Comparison of ENCODE assay signal across 17 mouse cellular contexts in genomic region chr7:136852721-136853120, GRCm38 (mm10). TPM values are rescaled to one million over a fixed set of nuclear protein-coding genes. Genes with fewer than 3 reads are reported as not detected.
A peak's percentile ranks its signal among the peaks of the same experiment; 100 is the strongest.
DNase-seq lines count a peak whose midpoint lies in the region; ATAC-seq and TF ChIP-seq lines count a peak whose summit lies in the region.
"Had no signal": no experiment of that assay in that cellular context is flagged by ENCODE, and none has a peak within 500 bp of the region (broad histone marks: within the 10 kb centered on the region; RNA-seq: fewer than 3 reads in every experiment).

No protein-coding gene starts in this region.

- no peak for TF ChIP-seq POLR2A in kidney, adult 2 months (IDR thresholded peaks at IDR 0.05; ENCODE audit: low read depth, low read length)

- no peak overlapping the region for H3K27ac ChIP-seq in kidney, adult 2 months (ENCODE audit: insufficient read depth, low read depth, low read length)
- no peak overlapping the region for H3K27ac ChIP-seq in kidney, embryonic 14.5 days (ENCODE audit: low read depth, low read length)
- H3K27ac ChIP-seq in heart, embryonic 15.5 days = peak overlapping the region; percentile 38; the same call in 1 of the 2 replicates
- H3K27ac ChIP-seq: hindbrain, embryonic 14.5 days; limb, embryonic 12.5 days; liver, embryonic 15.5 days had no signal

- H3K9me3 ChIP-seq in kidney, embryonic 14.5 days (ENCODE audit: control insufficient read depth, low read length) = no peaks in the 10 kb centered on the region
- no peaks in the 10 kb centered on the region for H3K9me3 ChIP-seq in heart, embryonic 15.5 days (replicated peaks)
- H3K9me3 ChIP-seq: limb, embryonic 12.5 days; liver, embryonic 15.5 days had no signal

- TF ChIP-seq CTCF in kidney, adult 2 months (conservative IDR thresholded peaks at IDR 0.05; ENCODE audit: insufficient read depth, insufficient read length, low read depth, low read length) = no peak

- H3K4me3 ChIP-seq in kidney, adult 2 months (ENCODE audit: insufficient read depth, low read depth, low read length) = no peak overlapping the region
- H3K4me3 ChIP-seq in kidney, embryonic 14.5 days (ENCODE audit: low read length) = no peak overlapping the region
- no peak overlapping the region for H3K4me3 ChIP-seq in heart, embryonic 15.5 days
- H3K4me3 ChIP-seq: erythroblast, embryonic 14.5 days; limb, embryonic 12.5 days; liver, embryonic 15.5 days; megakaryocyte, embryonic 14.5 days had no signal

- ATAC-seq in kidney, embryonic 14.5 days (ENCODE audit: low FRiP score, low TSS enrichment) = no peak
- ATAC-seq in heart, embryonic 15.5 days (replicated peaks; ENCODE audit: insufficient number of reproducible peaks, insufficient read depth, low FRiP score, low read depth) = no peak
- ATAC-seq: forebrain, embryonic 16.5 days; intestine, postnatal 0 days had no signal

- H3K9ac ChIP-seq in kidney, embryonic 14.5 days (ENCODE audit: low read depth, low read length) = no peak overlapping the region
- no peak overlapping the region for H3K9ac ChIP-seq in heart, embryonic 15.5 days
- H3K9ac ChIP-seq: hindbrain, embryonic 14.5 days; limb, embryonic 12.5 days; liver, embryonic 15.5 days had no signal

- peak; percentile 4 for DNase-seq in gastrocnemius, adult 18-20 months (ENCODE audit: low spot score)
- DNase-seq in gastrocnemius, postnatal 4 days (ENCODE audit: low spot score in 2 of 2) = no peak
- DNase-seq in kidney, adult 2 months = peak; percentile 30
- DNase-seq in adipocyte (ENCODE audit: low spot score) = peak; percentile 2
- no peak for DNase-seq in spleen, postnatal 10 days (ENCODE audit: low spot score in 2 of 2)
- DNase-seq: cerebellum, postnatal 25 days; gastrocnemius, postnatal 10 days; thymus, postnatal 36 days had no signal

- no peaks in the 10 kb centered on the region for H3K4me1 ChIP-seq in kidney, adult 2 months (ENCODE audit: control insufficient read depth, insufficient read depth, low read length)
- H3K4me1 ChIP-seq in kidney, embryonic 14.5 days (ENCODE audit: control insufficient read depth, insufficient read depth, low read length) = no peaks in the 10 kb centered on the region
- H3K4me1 ChIP-seq in heart, embryonic 15.5 days (replicated peaks) = peaks cover 12% of the 10 kb centered on the region
- H3K4me1 ChIP-seq: limb, embryonic 12.5 days; liver, embryonic 15.5 days; megakaryocyte, embryonic 14.5 days had no signal

- H3K4me2 ChIP-seq in kidney, embryonic 14.5 days (replicated peaks; ENCODE audit: low read depth, low read length) = no peak overlapping the region
- no peak overlapping the region for H3K4me2 ChIP-seq in heart, embryonic 15.5 days
- H3K4me2 ChIP-seq: hindbrain, embryonic 14.5 days; limb, embryonic 12.5 days; liver, embryonic 15.5 days had no signal

- H3K27me3 ChIP-seq in kidney, adult 2 months (replicated peaks; ENCODE audit: control insufficient read depth, insufficient read depth, low read length) = no peaks in the 10 kb centered on the region
- no peaks in the 10 kb centered on the region for H3K27me3 ChIP-seq in kidney, embryonic 14.5 days (ENCODE audit: control insufficient read depth, insufficient read depth, low read length)
- H3K27me3 ChIP-seq in heart, embryonic 15.5 days = no peaks in the 10 kb centered on the region
- H3K27me3 ChIP-seq: limb, embryonic 12.5 days; liver, embryonic 15.5 days had no signal

- 64% methylated on average over 4 of the region's 4 CpGs for WGBS in kidney, adult 2 months
- 75% methylated on average over 4 of the region's 4 CpGs for WGBS in kidney, embryonic 14.5 days
- WGBS in heart, embryonic 15.5 days = 56% methylated on average over 4 of the region's 4 CpGs

- H3K36me3 ChIP-seq in kidney, adult 2 months (ENCODE audit: control insufficient read depth, insufficient read depth, low read length) = no peaks in the 10 kb centered on the region
- no peaks in the 10 kb centered on the region for H3K36me3 ChIP-seq in kidney, embryonic 14.5 days (ENCODE audit: control insufficient read depth, insufficient read depth, low read length)
- no peaks in the 10 kb centered on the region for H3K36me3 ChIP-seq in heart, embryonic 15.5 days
- H3K36me3 ChIP-seq: limb, embryonic 12.5 days; liver, embryonic 15.5 days had no signal

RNA-seq across cellular contexts. Expression of gene Mgmt, which starts 41.7 kb away (rescaled TPM):
- 1 to 10 TPM; 3.5 to 3.7 TPM for total RNA-seq in gastrocnemius, adult 18-20 months (2021)
- total RNA-seq in gastrocnemius, postnatal 4 days (2021) = 1 to 10 TPM; 3.0 to 3.9 TPM
- polyA plus RNA-seq in kidney, adult 2 months (2012; rRNA removed) = 4.6 and 5.1 TPM in 2 replicates
- polyA plus RNA-seq in kidney, embryonic 14.5 days (2014; fragmentation: Nextera tagmentation; extraction: Ambion mirVana) = 5.8 and 6.4 TPM in 2 replicates
- polyA plus RNA-seq in heart, embryonic 15.5 days (2015; fragmentation: Nextera tagmentation; extraction: Ambion mirVana) = 6.3 and 7.3 TPM in 2 replicates

Comparison
In these comparisons a context has a peak if more than half of its experiments do, and no peak if none do; other contexts are left out.
1. DNase-seq: peak in gastrocnemius, adult 18-20 months (single experiment), kidney, adult 2 months (single experiment) and adipocyte (single experiment); none in gastrocnemius, postnatal 4 days (0 of 2) and spleen, postnatal 10 days (0 of 2).